Mouse (Mus musculus) cerebellum, adult 2 months (tissue): ENCODE data around the gene Zbtb16.
A peak's percentile ranks its signal among the peaks of the same experiment; 100 is the strongest.

Experiments
- CTCF ChIP-seq: fragments of 200-500 bp; IDR thresholded peaks from 2 replicates; pipeline ENCODE4 v1.5.1; 2011; ENCODE audit warnings: low read depth, mild to moderate bottlenecking, control low read depth, low read length, moderate library complexity, borderline replicate concordance; ENCODE audit not compliant: insufficient read depth
- POLR2A ChIP-seq: fragments of 200-500 bp; IDR thresholded peaks from 2 replicates; pipeline ENCODE4 v1.6.1; 2011; ENCODE audit warnings: low read length, control low read depth, borderline replicate concordance; ENCODE audit not compliant: insufficient read depth

GRCm38 (mm10) chr9:48618589-48618988 lies 217.4 kb downstream of the Zbtb16 start:
- TF ChIP-seq CTCF (peak; percentile 67), POLR2A (no peak)
